Mouse (Mus musculus) CH12.LX (cell line): ENCODE data around the gene Arid4b.
A peak's percentile ranks its signal among the peaks of the same experiment; 100 is the strongest.

Experiments
- CTCF ChIP-seq, 2 experiments: IDR thresholded peaks in 1 of 2; conservative IDR thresholded peaks in 1 of 2; 2 replicates each; pipeline ENCODE4 v1.5.1; 2011 to 2012; ENCODE audit warnings: low read depth in 2 of 2, low read length in 2 of 2, improper control_type of control experiment in 1 of 2, inconsistent platforms in 1 of 2, mild to moderate bottlenecking in 1 of 2, moderate library complexity in 1 of 2
- ELF1 ChIP-seq: IDR thresholded peaks from 2 replicates; pipeline ENCODE4 v1.6.1; 2014; ENCODE audit warnings: low read depth, mild to moderate bottlenecking, inconsistent platforms, low read length, improper control_type of control experiment
- KAT2A ChIP-seq: IDR thresholded peaks from 2 replicates; pipeline ENCODE4 v1.6.1; 2012; ENCODE audit warnings: low read length, improper control_type of control experiment, inconsistent platforms; ENCODE audit not compliant: insufficient replicate concordance
- ZKSCAN1 ChIP-seq: IDR thresholded peaks from 2 replicates; pipeline ENCODE4 v1.6.1; 2012; ENCODE audit warnings: low read depth, inconsistent platforms, low read length, improper control_type of control experiment, borderline replicate concordance

GRCm38 (mm10) chr13:14177989-14178388, 115.0 kb downstream of the Arid4b start:
- TF ChIP-seq CTCF (conservative IDR thresholded peaks at IDR 0.05 in 1 of 2, IDR thresholded peaks at IDR 0.05 in 1 of 2; ENCODE audit: low read depth in 2 of 2, low read length in 2 of 2), result peak in 1 of 2 experiments; percentile 48; a peak in 2 of 4 replicates
- no peak for TF ChIP-seq ZKSCAN1
- TF ChIP-seq ELF1, result no peak
- TF ChIP-seq KAT2A, result no peak
